Mouse (Mus musculus): ENCODE results near the gene Chd5.

The Chd5 gene

GRCm38 (mm10) chr4:152317631-152318033 lies 20.8 kb upstream of the Chd5 start:
- DNase-seq (ENCODE audit: low read depth, low spot score), result no peak

- DNase-seq (ENCODE audit: low read depth, low spot score), result peak; percentile 75
Measured at GRCm38 (mm10) chr4:152318517-152319234, 19.8 kb upstream of the Chd5 start, which contains the start of gene Rnf207. Rnf207 (minus strand) TSS chr4:152318993.

- no peak for DNase-seq (ENCODE audit: low read depth, low spot score)
Measured at GRCm38 (mm10) chr4:152321464-152321863, 17.0 kb upstream of the Chd5 start.

GRCm38 (mm10) chr4:152324641-152325562 lies 13.5 kb upstream of the Chd5 start:
- DNase-seq (ENCODE audit: low read depth, low spot score), result no peak

GRCm38 (mm10) chr4:152325574-152326411 lies 12.7 kb upstream of the Chd5 start, which contains the start of gene Rpl22:
Rpl22 (plus strand) TSS chr4:152325742.
- DNase-seq (ENCODE audit: low read depth, low spot score), result peak; percentile 98

GRCm38 (mm10) chr4:152326543-152326942 lies 11.9 kb upstream of the Chd5 start:
- DNase-seq (ENCODE audit: low read depth, low spot score), result peak; percentile 8

- DNase-seq (ENCODE audit: low read depth, low spot score), result peak; percentile 71
Measured at GRCm38 (mm10) chr4:152328691-152329090, 9.8 kb upstream of the Chd5 start.

GRCm38 (mm10) chr4:152332952-152333351 lies 5.5 kb upstream of the Chd5 start:
- peak; percentile 80 for DNase-seq (ENCODE audit: low read depth, low spot score)

GRCm38 (mm10) chr4:152333587-152333986 lies 4.9 kb upstream of the Chd5 start:
- no peak for DNase-seq (ENCODE audit: low read depth, low spot score)

- DNase-seq (ENCODE audit: low read depth, low spot score), result no peak
Measured at GRCm38 (mm10) chr4:152337772-152338171, 679 bp upstream of the Chd5 start.

- DNase-seq (ENCODE audit: low read depth, low spot score), result no peak
Measured at GRCm38 (mm10) chr4:152339293-152339790, 891 bp downstream of the Chd5 start.

- DNase-seq (ENCODE audit: low read depth, low spot score), result no peak
Measured at GRCm38 (mm10) chr4:152340584-152341284, 2.3 kb downstream of the Chd5 start.

GRCm38 (mm10) chr4:152343296-152343695 lies 4.8 kb downstream of the Chd5 start:
- DNase-seq (ENCODE audit: low read depth, low spot score), result peak; percentile 29

- no peak for DNase-seq (ENCODE audit: low read depth, low spot score)
Measured at GRCm38 (mm10) chr4:152344651-152345050, 6.2 kb downstream of the Chd5 start.

GRCm38 (mm10) chr4:152345120-152345889 lies 6.9 kb downstream of the Chd5 start:
- DNase-seq (ENCODE audit: low read depth, low spot score), result peak; percentile 89

- DNase-seq (ENCODE audit: low read depth, low spot score), result no peak
Measured at GRCm38 (mm10) chr4:152349837-152350381, 11.5 kb downstream of the Chd5 start.

- DNase-seq (ENCODE audit: low read depth, low spot score), result no peak
Measured at GRCm38 (mm10) chr4:152350722-152351421, 12.4 kb downstream of the Chd5 start.

GRCm38 (mm10) chr4:152351422-152352305 lies 13.2 kb downstream of the Chd5 start:
- DNase-seq (ENCODE audit: low read depth, low spot score), result peak; percentile 59

Measured in 3T3-L1 (cell line).